Mouse (Mus musculus): Measurements from ENCODE around the gene Dppa2.

GRCm38 (mm10) chr16:48276940-48277339 lies 26.8 kb upstream of the Dppa2 start:
- TF ChIP-seq CTCF (IDR thresholded peaks at IDR 0.05; ENCODE audit: control insufficient read depth, insufficient read depth, insufficient read length) (no peak), MYOG (IDR thresholded peaks at IDR 0.05; ENCODE audit: control insufficient read depth, extremely low read depth, insufficient read length) (no peak), CEBPB (IDR thresholded peaks at IDR 0.05; ENCODE audit: low read depth) (no peak), USF1 (IDR thresholded peaks at IDR 0.05; ENCODE audit: low read depth) (no peak), MAX (IDR thresholded peaks at IDR 0.05) (no peak), MYOD1 (IDR thresholded peaks at IDR 0.05; ENCODE audit: control insufficient read depth, insufficient read length, low read depth) (no peak)

Data from C2C12 (cell line).